Mouse (Mus musculus): ENCODE measurements around the gene Sirt7.

- TF ChIP-seq POLR2A (IDR thresholded peaks at IDR 0.05; ENCODE audit: insufficient read depth, low read length), result no peak
- no peak for TF ChIP-seq EP300 (IDR thresholded peaks at IDR 0.05; ENCODE audit: insufficient read depth, low read depth, low read length)
- no peak for TF ChIP-seq CTCF (IDR thresholded peaks at IDR 0.05; ENCODE audit: low read depth, low read length)
Observed at GRCm38 (mm10) chr11:120605667-120606066, 19.4 kb downstream of the Sirt7 start.
